Mouse (Mus musculus) MEL (cell line): Measurements from ENCODE around the gene Pml.

Experiments
- CHD1 ChIP-seq: IDR thresholded peaks from 2 replicates; pipeline ENCODE4 v1.6.1; 2012; ENCODE audit warnings: low read depth, mild to moderate bottlenecking, inconsistent platforms, low read length, improper control_type of control experiment
- CTCF ChIP-seq, 3 experiments: IDR thresholded peaks in 2 of 3; conservative IDR thresholded peaks in 1 of 3; 2 replicates each; pipeline ENCODE4 v1.5.1; 2011 to 2012; ENCODE audit warnings: low read length in 3 of 3, low read depth in 2 of 3, mild to moderate bottlenecking in 2 of 3, improper control_type of control experiment in 1 of 3, inconsistent platforms in 1 of 3, mixed read lengths in 1 of 3, moderate library complexity in 1 of 3; ENCODE audit not compliant: control insufficient read depth in 1 of 3, insufficient read depth in 1 of 3, poor library complexity in 1 of 3, severe bottlenecking in 1 of 3
- ELF1 ChIP-seq: IDR thresholded peaks from 2 replicates; pipeline ENCODE4 v1.6.1; 2014; ENCODE audit warnings: low read depth, mild to moderate bottlenecking, inconsistent platforms, low read length, improper control_type of control experiment, moderate library complexity
- EP300 ChIP-seq, 2 experiments: IDR thresholded peaks; 2 replicates each; pipeline ENCODE4 v1.6.1; 2011; ENCODE audit warnings: improper control_type of control experiment in 2 of 2, low read length in 2 of 2, low read depth in 1 of 2, mild to moderate bottlenecking in 1 of 2
- JUND ChIP-seq: IDR thresholded peaks from 2 replicates; pipeline ENCODE4 v1.6.1; 2011; ENCODE audit warnings: low read depth, mild to moderate bottlenecking, improper control_type of control experiment, low read length
- NELFE ChIP-seq: IDR thresholded peaks from 2 replicates; pipeline ENCODE4 v1.6.1; 2011; ENCODE audit warnings: low read depth, low read length, improper control_type of control experiment
- POLR2A ChIP-seq, 2 experiments: IDR thresholded peaks; 2 replicates each; pipeline ENCODE4 v1.6.1; 2011 to 2012; ENCODE audit warnings: low read length in 2 of 2, mild to moderate bottlenecking in 2 of 2, control low read depth in 1 of 2, improper control_type of control experiment in 1 of 2, low read depth in 1 of 2, moderate library complexity in 1 of 2; ENCODE audit not compliant: control insufficient read depth in 1 of 2, insufficient read depth in 1 of 2, poor library complexity in 1 of 2
- POLR2AphosphoS5 ChIP-seq: IDR thresholded peaks from 2 replicates; pipeline ENCODE4 v1.6.1; 2012; ENCODE audit warnings: low read depth, borderline replicate concordance, mild to moderate bottlenecking, inconsistent platforms, low read length, moderate library complexity, mixed read lengths
- RCOR1 ChIP-seq: IDR thresholded peaks from 2 replicates; pipeline ENCODE4 v1.6.1; 2012; ENCODE audit warnings: low read depth, mild to moderate bottlenecking, inconsistent platforms, low read length, improper control_type of control experiment
- TAL1 ChIP-seq: IDR thresholded peaks from 2 replicates; pipeline ENCODE4 v1.6.1; 2012; ENCODE audit warnings: mild to moderate bottlenecking, inconsistent platforms, low read length, moderate library complexity, mixed read lengths
- TBP ChIP-seq: IDR thresholded peaks from 2 replicates; pipeline ENCODE4 v1.8.0; 2011; ENCODE audit warnings: low read depth, low read length, improper control_type of control experiment
- USF1 ChIP-seq: IDR thresholded peaks from 2 replicates; pipeline ENCODE4 v1.6.1; 2014; ENCODE audit warnings: low read depth, mild to moderate bottlenecking, inconsistent platforms, low read length, improper control_type of control experiment, moderate library complexity
- ZMIZ1 ChIP-seq: IDR thresholded peaks from 2 replicates; pipeline ENCODE4 v1.6.1; 2012; ENCODE audit warnings: low read depth, mild to moderate bottlenecking, inconsistent platforms, low read length, improper control_type of control experiment, moderate library complexity

GRCm38 (mm10) chr9:58283431-58283830 is 33.8 kb upstream of the Pml start:
- TF ChIP-seq CTCF (IDR thresholded peaks at IDR 0.05 in 2 of 3, conservative IDR thresholded peaks at IDR 0.05 in 1 of 3; ENCODE audit: control insufficient read depth in 1 of 3, insufficient read depth in 1 of 3, low read depth in 2 of 3, low read length in 3 of 3, poor library complexity in 1 of 3, severe bottlenecking in 1 of 3) (no peak), ELF1 (no peak), CHD1 (no peak), ZMIZ1 (no peak), NELFE (no peak), JUND (no peak), POLR2A (IDR thresholded peaks at IDR 0.05; ENCODE audit: control insufficient read depth in 1 of 2, insufficient read depth in 1 of 2, low read depth in 1 of 2, low read length in 2 of 2, poor library complexity in 1 of 2) (no peak), TAL1 (no peak), TBP (no peak), POLR2AphosphoS5 (no peak), RCOR1 (no peak), EP300 (IDR thresholded peaks at IDR 0.05; ENCODE audit: low read depth in 1 of 2, low read length in 2 of 2) (no peak), USF1 (no peak)
